Comparison of ENCODE assay signal across 19 mouse cellular contexts in genomic region chr11:79614880-79615279, GRCm38 (mm10). TPM values are rescaled to one million over a fixed set of nuclear protein-coding genes. Genes with fewer than 3 reads are reported as not detected.
DNase-seq lines count a peak whose midpoint lies in the region; ATAC-seq and TF ChIP-seq lines count a peak whose summit lies in the region.
"Had no signal": no experiment of that assay in that cellular context is flagged by ENCODE, and none has a peak within 500 bp of the region (broad histone marks: within the 10 kb centered on the region; RNA-seq: fewer than 3 reads in every experiment).

No protein-coding gene starts in this region.

- no peak for ATAC-seq in midbrain, embryonic 11.5 days (ENCODE audit: low FRiP score)
- ATAC-seq in midbrain, embryonic 16.5 days = no peak
- ATAC-seq: forebrain, postnatal 0 days; intestine, postnatal 0 days had no signal

- no peaks in the 10 kb centered on the region for H3K9me3 ChIP-seq in midbrain, embryonic 11.5 days (ENCODE audit: control insufficient read depth, low read length)
- no peaks in the 10 kb centered on the region for H3K9me3 ChIP-seq in midbrain, embryonic 16.5 days (replicated peaks; ENCODE audit: control insufficient read depth, low read length, poor library complexity, severe bottlenecking)
- no peaks in the 10 kb centered on the region for H3K9me3 ChIP-seq in ES-Bruce4 (replicated peaks; ENCODE audit: control insufficient read depth, insufficient read depth, low read length, poor library complexity, severe bottlenecking)
- H3K9me3 ChIP-seq: heart, embryonic 10.5 days; hindbrain, embryonic 15.5 days; kidney, embryonic 15.5 days; limb, embryonic 13.5 days; lung, embryonic 15.5 days had no signal

- no peak for TF ChIP-seq POLR2A in ES-Bruce4 (IDR thresholded peaks at IDR 0.05; ENCODE audit: insufficient read depth, low read length)

- TF ChIP-seq CTCF in ES-Bruce4 (IDR thresholded peaks at IDR 0.05; ENCODE audit: low read depth, low read length) = no peak

- H3K4me1 ChIP-seq in midbrain, embryonic 11.5 days (ENCODE audit: control insufficient read depth, insufficient read depth, low read length) = peaks cover 59% of the 10 kb centered on the region
- H3K4me1 ChIP-seq in midbrain, embryonic 16.5 days (ENCODE audit: control insufficient read depth, insufficient read depth, low read length) = peaks cover 25% of the 10 kb centered on the region
- H3K4me1 ChIP-seq in ES-Bruce4 (ENCODE audit: control insufficient read depth, insufficient read depth, low read length) = peaks cover 8% of the 10 kb centered on the region

- H3K4me2 ChIP-seq in midbrain, embryonic 11.5 days = no peak overlapping the region
- H3K4me2 ChIP-seq in midbrain, embryonic 16.5 days (ENCODE audit: low read length) = no peak overlapping the region
- H3K4me2 ChIP-seq: hindbrain, embryonic 15.5 days; kidney, embryonic 15.5 days; limb, embryonic 13.5 days; lung, embryonic 15.5 days had no signal

- H3K9ac ChIP-seq in midbrain, embryonic 11.5 days (ENCODE audit: low read length) = no peak overlapping the region
- no peak overlapping the region for H3K9ac ChIP-seq in midbrain, embryonic 16.5 days (ENCODE audit: low read depth, low read length)
- H3K9ac ChIP-seq in ES-Bruce4 (ENCODE audit: low read depth, poor library complexity, severe bottlenecking) = no peak overlapping the region
- H3K9ac ChIP-seq: forebrain, postnatal 0 days; hindbrain, embryonic 15.5 days; kidney, embryonic 15.5 days; limb, embryonic 13.5 days; liver, embryonic 14.5 days; lung, embryonic 15.5 days had no signal

- no peak for DNase-seq in midbrain, embryonic 11.5 days (ENCODE audit: low spot score, missing footprints)
- DNase-seq in naive thymus-derived CD4-positive, alpha-beta T cell, adult 2 months (ENCODE audit: low read depth) = peak; percentile 79
- DNase-seq in thymus, postnatal 4 days = peak; percentile 60
- no peak for DNase-seq in ovary, adult 18-20 months (ENCODE audit: low spot score)
- no peak for DNase-seq in gastrocnemius, postnatal 10 days
- DNase-seq: adrenal gland, adult 2 months; cerebellum, adult 8-10 months; forebrain, postnatal 0 days; midbrain, embryonic 14.5 days had no signal

- TF ChIP-seq EP300 in ES-Bruce4 (IDR thresholded peaks at IDR 0.05; ENCODE audit: insufficient read depth, low read depth, low read length) = 0 out of 2 replicates have a peak, but pooled peaks have one; percentile 8

- H3K36me3 ChIP-seq in midbrain, embryonic 11.5 days (ENCODE audit: control insufficient read depth, insufficient read depth, low read length) = no peaks in the 10 kb centered on the region
- no peaks in the 10 kb centered on the region for H3K36me3 ChIP-seq in midbrain, embryonic 16.5 days (ENCODE audit: control insufficient read depth, insufficient read depth, low read length)
- H3K36me3 ChIP-seq in ES-Bruce4 (ENCODE audit: control insufficient read depth, insufficient read depth, low read length, poor library complexity, severe bottlenecking) = no peaks in the 10 kb centered on the region
- H3K36me3 ChIP-seq: heart, embryonic 10.5 days; hindbrain, embryonic 15.5 days; kidney, embryonic 15.5 days; limb, embryonic 13.5 days; lung, embryonic 15.5 days had no signal

- H3K27ac ChIP-seq in midbrain, embryonic 11.5 days (ENCODE audit: low read depth, low read length) = peak overlapping the region; percentile 5; the same call in 1 of the 2 replicates
- no peak overlapping the region for H3K27ac ChIP-seq in midbrain, embryonic 16.5 days (ENCODE audit: low read length)
- no peak overlapping the region for H3K27ac ChIP-seq in ES-Bruce4 (ENCODE audit: insufficient read depth, low read length)
- H3K27ac ChIP-seq: heart, embryonic 10.5 days; hindbrain, embryonic 15.5 days; kidney, embryonic 15.5 days; limb, embryonic 13.5 days; liver, embryonic 14.5 days; lung, embryonic 15.5 days had no signal

- no peaks in the 10 kb centered on the region for H3K27me3 ChIP-seq in midbrain, embryonic 11.5 days (ENCODE audit: control insufficient read depth, insufficient read depth, low read length)
- no peaks in the 10 kb centered on the region for H3K27me3 ChIP-seq in midbrain, embryonic 16.5 days (ENCODE audit: control insufficient read depth, insufficient read depth, low read depth, low read length)
- no peaks in the 10 kb centered on the region for H3K27me3 ChIP-seq in ES-Bruce4 (ENCODE audit: control insufficient read depth, insufficient read depth, low read length, poor library complexity, severe bottlenecking)
- H3K27me3 ChIP-seq: CH12.LX; hindbrain, embryonic 15.5 days; kidney, embryonic 15.5 days; limb, embryonic 13.5 days; lung, embryonic 15.5 days had no signal

- 79% methylated on average over 3 of the region's 3 CpGs for WGBS in midbrain, embryonic 11.5 days
- WGBS in midbrain, embryonic 16.5 days = 89% methylated on average over 3 of the region's 3 CpGs

- H3K4me3 ChIP-seq in midbrain, embryonic 11.5 days (ENCODE audit: low read depth, low read length) = no peak overlapping the region
- H3K4me3 ChIP-seq in midbrain, embryonic 16.5 days (ENCODE audit: low read depth, low read length) = no peak overlapping the region
- H3K4me3 ChIP-seq in ES-Bruce4 (ENCODE audit: low read depth, low read length) = no peak overlapping the region
- H3K4me3 ChIP-seq: heart, embryonic 10.5 days; hindbrain, embryonic 15.5 days; kidney, embryonic 15.5 days; limb, embryonic 13.5 days; lung, embryonic 15.5 days had no signal

RNA-seq across cellular contexts. Expression of gene Rab11fip4, which starts 23.9 kb away (rescaled TPM):
- polyA plus RNA-seq in midbrain, embryonic 11.5 days (2014; fragmentation: Nextera tagmentation; extraction: Ambion mirVana) = 13.5 and 14.1 TPM in 2 replicates
- polyA plus RNA-seq in midbrain, embryonic 16.5 days (2015; fragmentation: Nextera tagmentation; extraction: Ambion mirVana) = 27.8 and 29.4 TPM in 2 replicates
- polyA plus RNA-seq in ES-Bruce4 (2011; ENCODE audit: insufficient read depth, insufficient read length, low read depth, missing spikeins) = 27.3 and 28.9 TPM in 2 replicates
- total RNA-seq in gastrocnemius, postnatal 10 days (2021) = 1 to 10 TPM in 1 of 2 experiments, under 1 TPM in 1; 0.80 to 1.6 TPM

Comparison
In these comparisons a context has a peak if more than half of its experiments do, and no peak if none do; other contexts are left out.
1. DNase-seq: peak in naive thymus-derived CD4-positive, alpha-beta T cell, adult 2 months (single experiment) and thymus, postnatal 4 days (single experiment); none in midbrain, embryonic 11.5 days (single experiment), ovary, adult 18-20 months (single experiment) and gastrocnemius, postnatal 10 days (single experiment).